Mouse (Mus musculus): ENCODE results near the gene 9530068E07Rik. TPM values are rescaled to one million over a fixed set of nuclear protein-coding genes. Genes with fewer than 3 reads are reported as not detected.

The 9530068E07Rik gene
- polyA plus RNA-seq, 1 experiment from 2014 or later: 161 TPM

DNA sequence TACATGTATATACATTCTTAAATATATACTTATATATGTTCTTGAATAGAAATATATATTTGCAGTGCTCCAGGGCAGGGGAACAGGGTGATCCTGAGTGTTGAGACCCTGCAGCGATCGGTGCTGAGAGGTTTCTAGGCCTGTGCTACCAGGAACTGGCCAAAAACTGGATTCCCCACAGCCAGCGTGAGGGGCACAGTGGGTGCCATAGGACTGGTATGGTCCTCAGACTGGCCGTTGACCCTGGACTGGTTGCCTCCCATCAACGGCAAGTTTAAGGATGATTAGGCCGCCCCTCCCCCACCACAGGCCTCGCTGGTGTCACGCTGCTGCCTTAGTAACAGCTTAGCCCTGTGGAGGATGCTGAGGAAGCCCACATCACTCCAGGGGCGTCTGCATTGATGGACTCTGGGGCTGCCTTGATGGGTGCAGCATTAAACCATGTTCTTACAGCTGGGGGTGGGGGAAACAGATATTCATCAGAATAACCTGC, 9.0 kb downstream of the 9530068E07Rik start:
- Histone ChIP-seq H3K36me3 (replicated peaks) (peaks cover 83% of the 10 kb centered on the region), H3K4me1 (0 out of 2 replicates have a peak, but pooled peaks cover 5% of the 10 kb centered on the region), H3K27me3 (ENCODE audit: poor library complexity, severe bottlenecking) (no peaks in the 10 kb centered on the region), H3K9me3 (no peaks in the 10 kb centered on the region), H3K4me3 (no peak overlapping the region), H3K27ac (no peak overlapping the region)
- 87% methylated on average over 9 of the region's 9 CpGs for WGBS
- DNase-seq (ENCODE audit: extremely low spot score, low spot score): no peak

DNA sequence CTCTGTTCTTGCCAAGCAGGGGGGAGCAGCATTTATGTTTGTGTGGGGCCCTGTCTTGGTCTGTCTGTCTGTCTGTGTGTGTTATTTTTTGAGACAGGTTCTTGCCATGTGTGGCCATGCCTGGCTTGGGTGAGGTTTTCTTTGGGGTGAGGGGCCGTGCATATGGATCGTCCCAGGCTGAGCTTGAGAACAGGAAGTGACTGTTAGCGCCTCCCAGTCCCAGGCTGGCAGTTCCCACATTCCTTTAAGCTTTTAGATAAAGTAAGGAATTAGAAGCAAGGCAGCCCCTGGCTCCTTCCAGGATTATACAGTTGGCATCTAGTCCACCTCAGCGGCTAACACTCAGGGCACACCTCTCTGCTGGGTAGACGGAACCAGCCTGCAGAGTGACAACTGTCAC, 13.1 kb downstream of the 9530068E07Rik start:
- H3K9me3 ChIP-seq: no peaks in the 10 kb centered on the region
- no peak for DNase-seq (ENCODE audit: extremely low spot score, low spot score)
- no peak overlapping the region for H3K27ac ChIP-seq
- no peaks in the 10 kb centered on the region for H3K4me1 ChIP-seq
- no peak overlapping the region for H3K4me3 ChIP-seq
- H3K36me3 ChIP-seq (replicated peaks): peaks cover 67% of the 10 kb centered on the region
- WGBS: 84% methylated on average over 5 of the region's 5 CpGs
- no peaks in the 10 kb centered on the region for H3K27me3 ChIP-seq (ENCODE audit: poor library complexity, severe bottlenecking)

DNA sequence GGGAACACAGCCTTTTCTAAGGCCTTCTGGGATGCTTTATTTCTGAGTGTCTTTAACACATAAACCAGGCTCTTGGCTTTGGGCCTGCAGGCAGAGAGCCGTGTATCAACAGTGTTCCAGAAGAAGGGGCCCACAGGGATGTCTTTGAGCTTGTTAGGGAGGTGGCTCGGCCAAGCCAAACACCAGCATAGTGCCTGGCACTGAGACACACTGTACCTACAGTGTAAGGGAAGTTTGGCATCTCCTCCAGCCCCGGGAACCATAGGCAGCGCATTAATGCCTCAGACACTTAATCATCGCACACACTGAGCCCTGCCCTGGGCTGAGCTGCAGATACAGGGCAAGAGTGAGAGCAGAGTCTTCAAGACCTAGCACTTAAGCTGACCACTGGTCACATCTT, 22.1 kb downstream of the 9530068E07Rik start:
- H3K4me3 ChIP-seq: no peak overlapping the region
- 89% methylated on average over 5 of the region's 5 CpGs for WGBS
- H3K9me3 ChIP-seq: no peaks in the 10 kb centered on the region
- H3K27ac ChIP-seq: no peak overlapping the region
- no peaks in the 10 kb centered on the region for H3K36me3 ChIP-seq (replicated peaks)
- H3K27me3 ChIP-seq (ENCODE audit: poor library complexity, severe bottlenecking): no peaks in the 10 kb centered on the region
- no peak for DNase-seq (ENCODE audit: extremely low spot score, low spot score)
- no peaks in the 10 kb centered on the region for H3K4me1 ChIP-seq

DNA sequence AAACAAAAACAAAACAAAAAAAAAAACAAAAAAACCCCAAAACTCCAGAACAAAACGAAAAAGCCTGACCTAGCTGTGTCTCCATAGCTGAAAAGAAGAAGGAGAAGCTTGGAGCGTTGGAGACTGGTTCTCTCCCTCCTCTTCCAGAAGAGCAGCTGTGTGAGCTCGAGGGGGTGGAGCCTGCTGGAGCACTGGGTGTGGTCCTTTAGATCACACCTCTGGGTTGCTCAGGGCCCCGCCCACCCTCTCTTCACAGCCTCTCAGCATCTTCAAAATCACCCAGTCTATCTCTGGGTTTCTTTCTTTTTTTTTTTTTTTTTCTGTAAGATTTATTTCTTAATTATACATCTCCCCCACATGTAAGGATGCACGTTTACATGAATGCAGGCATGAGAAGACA, 23.0 kb downstream of the 9530068E07Rik start:
- H3K4me3 ChIP-seq: no peak overlapping the region
- no peaks in the 10 kb centered on the region for H3K36me3 ChIP-seq (replicated peaks)
- no peak for DNase-seq (ENCODE audit: extremely low spot score, low spot score)
- H3K27ac ChIP-seq: no peak overlapping the region
- H3K9me3 ChIP-seq: no peaks in the 10 kb centered on the region
- H3K4me1 ChIP-seq: no peaks in the 10 kb centered on the region
- no peaks in the 10 kb centered on the region for H3K27me3 ChIP-seq (ENCODE audit: poor library complexity, severe bottlenecking)
- 53% methylated on average over 5 of the region's 5 CpGs for WGBS

DNA sequence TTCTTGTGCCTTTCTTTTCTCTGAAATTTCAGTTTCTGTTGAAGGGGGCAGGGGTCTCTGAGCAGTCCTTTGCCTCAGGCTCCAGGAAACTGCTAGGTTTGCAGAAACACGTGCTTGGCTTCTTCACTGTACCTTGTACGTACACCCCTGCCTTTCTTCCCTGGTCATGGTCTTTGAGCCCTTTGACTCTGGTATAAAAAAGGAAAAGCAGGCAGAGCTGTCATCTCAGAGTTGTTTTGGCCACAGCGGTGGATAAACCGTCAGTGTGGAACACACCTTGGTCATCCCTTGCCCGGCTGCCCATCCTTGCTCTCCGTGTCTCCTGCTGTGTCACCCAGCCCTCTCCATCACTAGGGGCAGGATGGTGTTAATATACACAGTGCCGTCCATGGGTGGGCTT, 23.6 kb downstream of the 9530068E07Rik start:
- no peak for DNase-seq (ENCODE audit: extremely low spot score, low spot score)
- no peaks in the 10 kb centered on the region for H3K36me3 ChIP-seq (replicated peaks)
- 81% methylated on average over 7 of the region's 7 CpGs for WGBS

DNA sequence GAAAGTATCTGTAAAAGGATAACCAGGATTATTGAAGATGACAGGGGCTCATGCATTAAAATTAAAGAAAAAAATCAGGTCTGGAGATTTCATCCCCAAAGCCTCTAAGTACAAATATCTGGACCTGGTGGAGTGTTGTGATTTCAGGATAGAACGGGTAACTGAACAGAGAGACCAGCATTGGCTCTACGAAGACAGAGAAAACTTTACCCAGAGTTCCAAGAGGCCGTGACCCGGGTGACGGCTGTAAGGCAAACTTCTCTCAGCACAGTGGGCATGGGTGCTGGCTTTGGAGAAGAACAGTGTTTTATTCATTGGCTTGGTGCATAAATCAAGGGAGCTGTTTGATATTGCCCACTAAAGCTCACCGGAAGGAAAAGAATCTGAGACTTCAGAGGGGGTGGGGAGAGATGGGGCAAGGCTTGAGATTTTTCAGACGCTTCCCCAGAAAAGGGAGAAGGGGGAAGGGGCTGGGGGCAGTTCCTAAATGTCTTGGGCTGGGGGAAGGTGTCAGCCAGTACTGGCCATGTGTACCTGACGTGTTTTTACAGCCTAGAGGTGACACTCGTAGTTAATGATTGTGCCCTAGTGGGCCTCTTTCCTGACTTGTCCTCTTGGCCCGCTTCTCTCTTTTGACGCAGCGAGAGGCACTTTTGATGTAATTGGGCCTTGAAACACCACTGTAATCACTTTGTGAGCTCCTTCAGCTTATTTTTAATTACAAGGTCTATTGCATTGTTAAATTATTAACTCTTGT, 24.2 kb downstream of the 9530068E07Rik start:
- no peak for DNase-seq (ENCODE audit: extremely low spot score, low spot score)

More for the DNA sequence above, 23.6 kb downstream of the 9530068E07Rik start:
- no peak overlapping the region for H3K4me3 ChIP-seq
- H3K27me3 ChIP-seq (ENCODE audit: poor library complexity, severe bottlenecking): no peaks in the 10 kb centered on the region
- H3K27ac ChIP-seq: no peak overlapping the region
- H3K4me1 ChIP-seq: no peaks in the 10 kb centered on the region
- H3K9me3 ChIP-seq: no peaks in the 10 kb centered on the region

DNA sequence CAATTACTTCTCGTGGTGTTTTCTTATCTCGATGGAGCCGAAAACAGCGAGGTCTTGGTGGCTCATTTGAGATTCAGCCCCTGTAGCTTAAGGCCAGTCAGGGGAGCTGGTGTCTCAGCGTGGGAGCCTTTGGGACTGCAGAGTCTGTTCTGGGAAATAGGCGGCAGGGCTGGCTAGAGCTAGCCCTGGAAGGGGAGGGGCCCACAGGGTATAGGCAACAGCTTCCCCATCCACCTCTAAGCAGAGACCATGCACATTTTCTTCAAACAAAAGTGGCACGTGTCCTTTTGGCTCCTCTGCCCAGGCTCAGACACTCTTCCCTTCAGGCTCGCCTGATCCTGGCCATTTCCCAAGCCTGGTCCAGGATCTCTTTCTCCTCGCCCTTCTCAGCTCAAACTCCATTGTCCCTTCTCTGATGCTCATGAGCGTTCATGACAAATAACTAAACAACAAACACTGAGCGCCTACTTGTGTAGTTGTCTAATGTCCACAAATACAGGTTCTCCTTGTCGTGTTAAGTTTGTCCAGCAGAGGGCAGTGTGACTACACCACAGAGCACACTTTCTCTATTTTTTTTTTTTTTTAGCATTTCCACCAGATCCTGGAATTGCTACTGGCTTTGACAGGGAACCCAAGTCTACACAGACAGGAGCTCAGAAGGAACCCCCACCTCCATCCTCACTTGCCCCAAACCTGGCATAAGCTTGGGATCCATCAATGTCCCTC, 25.0 kb downstream of the 9530068E07Rik start:
- 46% methylated on average over 12 of the region's 12 CpGs for WGBS
- H3K4me1 ChIP-seq: peaks cover 7% of the 10 kb centered on the region
- DNase-seq (ENCODE audit: extremely low spot score, low spot score): peak; percentile 63
- H3K27ac ChIP-seq: no peak overlapping the region
- no peaks in the 10 kb centered on the region for H3K9me3 ChIP-seq
- H3K27me3 ChIP-seq (ENCODE audit: poor library complexity, severe bottlenecking): no peaks in the 10 kb centered on the region
- H3K4me3 ChIP-seq: no peak overlapping the region
- no peaks in the 10 kb centered on the region for H3K36me3 ChIP-seq (replicated peaks)

More for the DNA sequence above, 24.2 kb downstream of the 9530068E07Rik start:
- Histone ChIP-seq H3K4me1 (no peaks in the 10 kb centered on the region), H3K4me3 (no peak overlapping the region), H3K27ac (no peak overlapping the region), H3K36me3 (replicated peaks) (no peaks in the 10 kb centered on the region), H3K27me3 (ENCODE audit: poor library complexity, severe bottlenecking) (no peaks in the 10 kb centered on the region), H3K9me3 (no peaks in the 10 kb centered on the region)
- WGBS: 83% methylated on average over 12 of the region's 12 CpGs

DNA sequence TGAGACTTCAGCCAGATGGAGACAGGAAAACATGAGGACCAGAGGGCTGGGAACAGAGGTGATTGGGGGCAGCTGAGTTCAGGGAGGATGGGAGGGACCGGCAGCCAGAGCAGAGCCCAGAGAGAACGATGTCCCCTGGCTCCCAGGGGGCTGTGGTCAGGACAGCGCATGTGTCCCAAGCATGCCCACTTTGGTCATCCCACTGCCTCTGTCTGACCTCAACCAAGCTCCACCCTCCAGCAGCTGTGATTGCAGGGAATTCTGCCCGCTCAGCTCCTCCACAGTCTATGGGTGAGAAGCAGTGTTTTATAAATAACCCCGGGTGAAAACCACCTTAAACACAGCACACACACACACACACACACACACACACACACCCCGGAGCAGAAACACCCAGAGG, 33.2 kb downstream of the 9530068E07Rik start:
- Histone ChIP-seq H3K4me1 (peaks cover 15% of the 10 kb centered on the region), H3K27me3 (ENCODE audit: poor library complexity, severe bottlenecking) (no peaks in the 10 kb centered on the region), H3K9me3 (no peaks in the 10 kb centered on the region; the same call in 1 of the 2 replicates), H3K27ac (no peak overlapping the region), H3K4me3 (no peak overlapping the region), H3K36me3 (replicated peaks) (no peaks in the 10 kb centered on the region)
- no peak for DNase-seq (ENCODE audit: extremely low spot score, low spot score)
- 91% methylated on average over 6 of the region's 6 CpGs for WGBS

DNA sequence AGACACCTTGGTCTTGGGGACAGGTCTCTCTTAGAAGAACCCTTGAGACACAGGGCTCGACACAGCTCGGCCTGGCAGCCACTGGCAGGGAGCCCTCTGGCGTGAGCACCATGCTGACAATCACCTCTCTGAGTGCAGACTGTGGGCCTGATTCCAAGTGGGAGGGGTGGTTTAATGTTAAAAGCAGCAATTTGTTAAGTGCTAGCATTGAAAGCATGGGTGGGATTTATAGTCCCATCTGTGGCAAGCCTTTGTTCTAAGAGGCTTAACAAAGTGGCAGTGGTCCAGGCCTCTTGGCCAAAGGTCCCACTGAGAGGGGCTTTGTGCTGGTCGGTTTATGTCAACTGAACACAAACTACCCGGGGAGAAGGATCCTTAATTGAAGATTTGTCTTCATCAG, 35.4 kb downstream of the 9530068E07Rik start:
- H3K27me3 ChIP-seq (ENCODE audit: poor library complexity, severe bottlenecking): no peaks in the 10 kb centered on the region; the same call in 1 of the 2 replicates
- no peaks in the 10 kb centered on the region; the same call in 1 of the 2 replicates for H3K9me3 ChIP-seq
- no peak for DNase-seq (ENCODE audit: extremely low spot score, low spot score)
- peaks cover 4% of the 10 kb centered on the region for H3K4me1 ChIP-seq
- H3K36me3 ChIP-seq (replicated peaks): no peaks in the 10 kb centered on the region
- no peak overlapping the region for H3K27ac ChIP-seq
- 74% methylated on average over 5 of the region's 5 CpGs for WGBS
- H3K4me3 ChIP-seq: no peak overlapping the region

DNA sequence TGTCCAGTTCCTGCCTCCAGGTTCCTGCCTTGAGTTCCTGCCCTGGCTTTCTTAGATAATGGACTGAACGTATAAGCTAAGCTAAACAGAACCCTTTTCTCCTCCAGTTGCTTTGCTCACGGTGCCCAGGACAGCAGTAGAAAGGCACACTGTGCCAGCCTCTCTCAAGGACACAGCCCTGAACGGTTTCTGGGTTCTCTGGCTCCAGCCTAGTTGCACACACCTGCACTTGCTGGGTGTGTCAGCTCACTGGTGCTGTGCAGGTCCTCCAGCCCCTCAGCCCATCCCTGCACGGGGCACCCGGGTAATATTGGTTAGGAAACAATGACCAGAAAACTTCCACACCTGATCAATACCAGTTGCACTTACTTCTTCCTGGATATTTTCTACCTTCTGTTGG, 35.9 kb downstream of the 9530068E07Rik start:
- no peak overlapping the region for H3K4me3 ChIP-seq
- WGBS: 93% methylated on average over 5 of the region's 5 CpGs
- H3K4me1 ChIP-seq: peaks cover 3% of the 10 kb centered on the region; the same call in 1 of the 2 replicates
- H3K9me3 ChIP-seq: no peaks in the 10 kb centered on the region; the same call in 1 of the 2 replicates
- peaks cover 4% of the 10 kb centered on the region for H3K27me3 ChIP-seq (ENCODE audit: poor library complexity, severe bottlenecking)
- no peak for DNase-seq (ENCODE audit: extremely low spot score, low spot score)
- no peak overlapping the region for H3K27ac ChIP-seq
- H3K36me3 ChIP-seq (replicated peaks): no peaks in the 10 kb centered on the region

DNA sequence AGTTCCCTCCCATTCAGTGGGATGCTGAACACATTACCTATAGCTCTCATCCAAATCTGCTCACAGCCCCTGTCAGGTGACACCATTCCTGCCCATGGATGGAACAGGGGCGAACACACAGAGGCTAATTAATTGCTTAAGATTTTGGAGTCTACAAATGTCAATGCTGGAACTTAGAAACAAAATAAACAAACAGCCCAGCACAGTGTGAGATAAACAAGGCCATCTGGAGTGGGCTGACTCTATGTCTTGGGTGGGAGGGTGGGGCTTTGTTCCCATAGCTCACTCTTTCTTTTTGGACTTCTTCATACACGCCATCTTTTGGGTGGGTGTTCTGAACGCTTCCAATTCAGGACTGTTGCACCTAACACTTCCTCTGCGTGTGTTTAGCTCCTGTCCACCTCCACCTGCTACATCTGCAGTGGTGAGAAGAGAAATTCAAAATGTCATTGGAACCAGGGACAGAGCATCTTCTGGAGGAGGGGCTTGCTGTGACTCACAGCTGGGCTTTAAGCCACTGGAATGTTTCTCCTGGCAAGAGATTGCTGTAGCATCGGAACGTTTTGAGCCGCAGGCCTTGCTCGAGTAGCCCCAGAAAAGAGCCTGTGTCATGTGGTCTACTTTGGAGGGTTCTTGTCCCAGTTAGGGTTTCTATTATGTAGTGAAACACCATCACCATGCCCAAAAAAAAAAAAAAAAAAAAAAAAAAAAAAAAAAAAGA, 37.0 kb downstream of the 9530068E07Rik start:
- Histone ChIP-seq H3K27ac (no peak overlapping the region), H3K4me1 (peaks cover 5% of the 10 kb centered on the region; the same call in 1 of the 2 replicates), H3K4me3 (no peak overlapping the region), H3K27me3 (ENCODE audit: poor library complexity, severe bottlenecking) (peaks cover 8% of the 10 kb centered on the region), H3K9me3 (no peaks in the 10 kb centered on the region; the same call in 1 of the 2 replicates), H3K36me3 (replicated peaks) (no peaks in the 10 kb centered on the region)
- 82% methylated on average over 8 of the region's 8 CpGs for WGBS
- DNase-seq (ENCODE audit: extremely low spot score, low spot score): no peak

DNA sequence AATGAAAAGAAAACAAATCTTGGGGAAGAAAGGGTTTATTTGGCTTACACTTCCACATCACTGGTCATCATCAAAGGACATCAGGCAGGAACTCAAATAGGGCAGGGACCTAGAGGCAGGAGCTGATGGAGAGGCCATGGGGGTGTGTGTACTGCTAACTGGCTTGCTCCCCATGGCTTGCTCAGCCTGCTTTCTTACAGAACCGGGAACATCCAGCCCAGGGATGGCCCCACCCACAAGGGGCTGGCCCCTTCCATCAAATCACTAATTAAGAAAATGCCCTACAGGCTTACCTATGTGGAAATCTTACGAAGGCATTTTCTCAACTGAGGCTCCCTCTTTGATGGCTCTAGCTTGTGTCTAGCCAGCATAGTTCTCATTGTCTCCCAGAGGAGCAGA, 37.6 kb downstream of the 9530068E07Rik start:
- peaks cover 5% of the 10 kb centered on the region; the same call in 1 of the 2 replicates for H3K4me1 ChIP-seq
- H3K36me3 ChIP-seq (replicated peaks): no peaks in the 10 kb centered on the region
- H3K9me3 ChIP-seq: no peaks in the 10 kb centered on the region; the same call in 1 of the 2 replicates
- H3K27me3 ChIP-seq (ENCODE audit: poor library complexity, severe bottlenecking): peaks cover 8% of the 10 kb centered on the region
- DNase-seq (ENCODE audit: extremely low spot score, low spot score): no peak
- H3K4me3 ChIP-seq: no peak overlapping the region
- WGBS: 50% methylated on average over 2 of the region's 2 CpGs
- H3K27ac ChIP-seq: no peak overlapping the region

Measured in forebrain, embryonic 10.5 days (tissue).